Mouse (Mus musculus): ENCODE results near the gene Il2rb.
A peak's percentile ranks its signal among the peaks of the same experiment; 100 is the strongest.

Gene Il2rb

DNA sequence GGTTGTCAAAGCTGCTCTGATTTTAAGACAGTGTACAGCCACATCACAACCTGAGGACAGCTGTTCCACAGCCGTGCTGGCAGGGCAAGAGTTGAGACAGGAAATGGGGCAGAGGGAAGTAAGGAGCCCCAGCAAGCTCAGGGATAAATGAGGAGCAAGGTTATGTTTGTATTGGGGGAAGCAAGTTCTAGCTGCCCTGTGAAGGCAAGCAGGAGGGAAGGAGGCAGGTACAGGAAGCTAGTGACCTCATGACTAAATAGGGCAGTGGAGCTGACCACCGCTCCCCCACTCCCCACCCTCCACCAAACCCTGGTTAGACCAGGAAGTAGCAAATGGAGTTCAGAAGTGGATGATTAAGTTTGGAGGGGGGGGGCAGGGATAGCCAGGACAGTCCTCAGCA is 14.1 kb downstream of the Il2rb start:
- DNase-seq: no peak

DNA sequence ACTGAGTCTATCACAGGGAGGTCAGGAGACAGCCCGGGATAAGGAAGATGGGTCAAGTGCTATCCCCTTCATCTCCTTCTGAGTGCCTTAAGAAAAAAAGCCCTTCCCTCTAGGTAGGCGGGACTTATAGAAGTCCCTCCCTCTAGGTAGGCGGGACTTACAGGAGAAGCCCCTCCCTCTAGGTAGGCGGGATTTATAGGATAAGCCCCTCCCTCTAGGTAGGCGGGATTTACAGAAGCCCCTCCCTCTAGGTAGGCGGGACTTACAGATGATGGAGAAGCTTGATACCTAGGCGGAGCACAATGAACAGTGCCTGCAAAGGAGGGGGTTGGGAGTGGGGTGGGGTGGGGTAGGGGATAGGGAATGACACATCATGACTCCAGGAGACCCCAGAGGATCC is 15.0 kb downstream of the Il2rb start:
- no peak for DNase-seq

DNA sequence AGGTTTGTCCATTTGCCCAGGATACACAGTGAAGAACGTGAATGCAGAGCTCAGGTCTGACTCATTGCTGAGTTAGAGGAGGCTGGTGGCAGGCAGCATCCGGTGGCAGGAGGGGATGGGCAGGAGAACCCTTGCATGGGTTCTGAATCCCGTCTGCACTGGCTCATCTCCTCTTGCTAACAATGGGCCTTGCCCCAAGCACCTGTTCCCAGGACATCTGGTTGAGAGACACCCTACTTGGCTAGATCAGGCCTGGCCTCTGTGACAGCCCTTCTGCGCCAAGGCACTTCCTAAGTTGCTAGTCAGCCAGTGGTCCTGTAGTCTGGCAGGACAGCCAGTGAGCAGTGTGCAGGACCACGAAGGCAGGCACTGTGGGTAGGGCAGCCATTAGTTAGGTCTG is 15.6 kb downstream of the Il2rb start:
- no peak for DNase-seq

DNA sequence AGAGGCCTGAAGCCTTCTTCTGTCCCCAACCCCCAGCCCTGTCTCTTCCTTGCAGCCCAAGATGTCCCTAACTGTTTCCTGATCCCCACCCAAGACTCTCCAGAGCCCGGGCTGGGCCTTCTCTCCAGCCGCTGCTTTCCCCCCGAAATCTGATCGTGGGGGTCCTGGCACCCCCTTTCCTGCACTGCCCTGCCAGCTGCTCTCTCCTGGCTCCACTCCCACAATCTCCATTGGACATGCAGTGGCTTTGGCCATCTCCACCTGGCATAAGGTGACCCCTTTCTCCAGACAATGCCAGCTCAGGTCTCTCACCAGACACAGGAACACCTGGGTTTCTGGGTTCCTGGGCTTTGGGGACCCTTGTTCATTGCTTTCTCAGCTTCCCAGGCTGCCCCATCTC is 17.0 kb downstream of the Il2rb start:
- DNase-seq: no peak

DNA sequence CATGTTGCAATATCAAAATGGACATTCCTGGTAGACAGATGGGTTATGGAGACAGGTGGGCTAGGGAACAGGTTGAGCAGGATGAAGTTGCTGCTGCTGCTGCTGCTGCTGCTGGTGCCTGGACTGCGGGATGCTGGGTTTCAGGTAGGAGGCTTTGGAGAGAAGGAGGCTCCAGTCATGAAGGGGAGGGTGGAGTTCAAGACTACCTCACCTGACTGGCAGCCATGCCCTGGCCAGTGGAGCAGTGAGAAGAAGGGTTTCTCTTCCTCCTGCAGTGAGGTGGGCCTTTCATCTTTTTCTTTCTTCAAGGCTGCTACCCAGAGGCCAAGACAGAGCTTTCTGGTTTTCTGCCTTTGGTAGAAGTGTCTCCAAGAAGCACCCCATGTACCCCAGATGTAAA is 18.2 kb downstream of the Il2rb start:
- no peak for DNase-seq

DNA sequence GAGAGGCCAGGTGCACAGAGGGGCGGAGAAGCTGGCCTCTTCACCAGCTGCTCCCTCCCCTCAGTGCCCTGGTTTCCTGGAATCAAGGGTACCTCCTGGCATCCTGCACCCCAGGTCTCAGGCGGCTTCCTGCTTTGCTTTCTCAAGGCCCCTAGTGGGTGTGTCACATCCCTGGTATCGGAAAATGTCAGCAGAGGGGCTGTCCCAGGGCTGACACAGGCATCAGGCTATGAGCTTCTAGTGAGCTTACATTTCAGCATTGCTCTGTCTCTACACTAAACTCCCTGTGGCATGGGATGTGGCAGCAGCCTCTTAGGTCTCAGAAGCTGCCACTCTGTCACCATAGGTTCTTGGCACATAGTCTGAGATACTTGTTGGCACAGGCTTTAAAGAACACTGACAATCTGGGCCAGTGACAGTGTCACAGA is 19.5 kb downstream of the Il2rb start:
- DNase-seq: no peak

DNA sequence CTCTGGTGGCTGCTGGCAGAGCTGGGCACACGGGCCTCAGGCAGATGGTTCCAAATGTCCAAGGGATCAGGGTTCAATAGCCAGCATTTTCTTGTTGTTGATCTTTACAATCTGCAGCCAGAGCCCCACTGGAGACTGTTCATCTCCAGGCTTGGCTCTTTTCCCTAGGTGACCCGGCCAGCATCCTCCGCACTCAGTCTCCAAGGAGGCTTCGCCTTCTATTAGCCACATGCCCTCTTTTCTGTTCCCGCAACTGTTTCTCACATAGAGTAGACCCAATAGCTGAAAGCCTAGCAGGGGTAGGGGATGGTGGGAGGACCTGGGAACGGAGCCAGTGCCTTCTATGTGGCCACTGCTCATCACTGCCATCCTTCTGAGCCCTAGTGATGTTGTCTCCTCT is 21.6 kb downstream of the Il2rb start:
- no peak for DNase-seq

DNA sequence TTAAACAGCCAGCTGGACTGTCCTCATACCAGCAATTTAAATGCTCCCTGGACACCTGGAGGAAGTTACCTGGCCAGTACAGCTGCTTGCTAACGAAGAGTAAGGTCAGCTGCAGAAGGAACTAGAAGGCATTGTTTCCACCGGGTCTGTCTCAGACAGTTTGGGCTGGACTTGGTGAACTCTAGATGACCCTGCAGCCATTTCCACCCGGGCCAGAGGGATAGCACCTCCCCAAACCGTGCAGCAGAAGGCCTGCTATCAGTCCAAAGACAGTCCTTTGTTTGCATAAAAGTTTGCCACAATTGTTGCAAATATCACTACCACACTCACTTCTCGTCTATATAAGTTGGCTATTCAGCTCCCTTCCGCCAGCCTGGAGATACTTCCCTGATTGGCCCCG is 23.2 kb downstream of the Il2rb start:
- DNase-seq: no peak

DNA sequence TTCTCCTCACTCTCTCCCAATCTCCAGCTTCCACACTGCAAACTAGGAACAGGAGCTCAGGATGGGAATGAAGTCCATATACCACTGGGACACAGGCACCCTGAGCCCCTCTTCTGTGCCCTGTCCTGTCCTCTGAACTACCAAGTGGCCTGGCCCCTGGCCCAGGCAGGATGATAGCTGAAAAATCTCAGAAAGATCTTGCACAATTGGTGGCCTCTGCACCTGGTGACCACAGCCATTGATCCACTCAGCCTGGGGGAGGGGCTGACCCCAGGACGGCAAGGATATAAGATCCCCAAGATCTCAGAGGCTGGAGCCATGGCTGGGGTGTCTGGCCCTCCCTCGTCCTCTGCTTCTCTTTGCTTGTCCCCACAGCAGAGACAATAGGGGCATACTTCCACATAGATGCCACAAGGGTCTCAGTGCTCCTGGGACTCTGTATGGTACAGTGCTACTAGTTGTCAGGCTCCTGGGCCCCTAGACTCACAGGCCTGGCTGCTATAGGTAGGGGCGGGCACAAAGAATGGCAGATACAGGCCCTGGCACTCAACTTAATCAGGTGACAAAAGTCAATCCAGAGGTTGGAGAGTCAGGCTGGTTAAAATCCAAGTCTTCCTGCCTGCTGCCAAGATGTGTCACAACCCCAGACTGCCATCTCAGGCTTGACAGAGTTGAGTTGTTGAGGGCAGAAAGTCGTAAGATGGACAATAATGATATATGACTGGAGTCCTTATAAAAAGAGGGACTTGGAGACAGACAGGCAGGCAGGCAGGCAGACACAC is 24.4 kb downstream of the Il2rb start:
- DNase-seq: no peak

DNA sequence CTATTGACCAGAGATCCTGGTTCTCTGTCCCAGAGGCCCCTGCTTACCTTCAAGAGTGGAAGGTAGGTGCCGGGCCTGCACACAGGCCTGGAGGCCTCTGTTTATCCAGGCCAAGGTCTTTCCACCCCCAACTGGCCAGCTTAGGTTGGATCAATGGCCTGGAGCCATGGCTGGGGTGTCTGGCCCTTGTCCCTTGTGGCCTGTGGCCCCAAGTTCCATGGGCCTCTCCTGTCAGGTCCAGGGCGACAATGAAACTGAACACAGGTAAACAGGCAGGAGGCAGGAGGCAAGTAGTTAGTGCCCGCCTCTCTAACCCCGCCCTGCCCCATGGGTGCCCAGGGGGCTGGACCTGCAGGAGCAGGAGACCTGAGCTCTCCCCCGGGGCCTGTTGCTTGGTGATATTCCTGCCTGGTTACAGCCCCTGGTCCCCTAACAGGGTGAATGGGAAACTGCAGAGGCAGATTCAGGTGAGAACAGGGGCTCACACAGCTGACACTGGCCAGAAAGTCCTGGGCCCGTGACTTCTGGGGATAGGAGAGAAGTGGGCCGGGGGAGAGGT is 26.6 kb downstream of the Il2rb start, which contains the start of gene Tmprss6:
Gene Tmprss6, minus strand, starts transcription at position 256 of the 559 bp plus-strand sequence.
- DNase-seq: no peak

DNA sequence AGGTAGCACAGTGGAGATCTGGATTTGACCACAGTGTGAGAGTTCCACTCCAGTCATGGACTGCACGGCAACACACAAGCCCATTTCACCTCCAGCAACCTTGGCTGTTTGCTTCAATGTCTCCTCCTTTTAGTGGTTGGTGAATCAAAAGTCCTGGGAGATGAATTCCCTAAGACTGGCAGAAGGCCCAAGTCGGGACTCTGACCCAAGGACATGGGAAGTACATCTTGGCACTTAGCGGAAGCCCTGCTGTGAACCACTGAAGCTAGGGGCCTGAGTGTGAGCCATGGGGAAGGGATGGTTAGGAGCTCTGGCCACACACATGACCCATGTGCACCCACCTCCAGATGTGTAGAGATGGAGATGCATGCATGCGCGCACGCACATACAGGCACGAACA is 27.5 kb downstream of the Il2rb start:
- no peak for DNase-seq

DNA sequence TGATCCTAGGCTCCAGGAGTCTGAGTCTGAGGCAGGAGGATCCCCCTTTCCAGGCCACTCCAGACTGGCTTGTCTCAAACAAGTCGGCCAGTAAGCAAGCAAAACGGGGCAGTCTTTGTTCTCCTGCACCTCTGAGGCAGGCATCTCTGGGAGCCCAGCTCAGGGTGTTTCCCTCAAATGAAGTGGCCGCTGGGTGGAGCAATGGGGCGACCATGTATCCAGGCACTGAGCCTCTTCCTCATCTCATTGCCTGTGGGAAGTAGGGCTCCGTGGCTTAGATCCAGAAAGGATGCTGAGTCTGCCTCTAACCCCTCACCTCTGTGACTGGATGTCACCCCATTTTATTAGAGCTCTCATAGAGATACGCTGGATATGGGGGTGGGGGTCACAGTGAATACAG is 28.3 kb downstream of the Il2rb start:
- no peak for DNase-seq

DNA sequence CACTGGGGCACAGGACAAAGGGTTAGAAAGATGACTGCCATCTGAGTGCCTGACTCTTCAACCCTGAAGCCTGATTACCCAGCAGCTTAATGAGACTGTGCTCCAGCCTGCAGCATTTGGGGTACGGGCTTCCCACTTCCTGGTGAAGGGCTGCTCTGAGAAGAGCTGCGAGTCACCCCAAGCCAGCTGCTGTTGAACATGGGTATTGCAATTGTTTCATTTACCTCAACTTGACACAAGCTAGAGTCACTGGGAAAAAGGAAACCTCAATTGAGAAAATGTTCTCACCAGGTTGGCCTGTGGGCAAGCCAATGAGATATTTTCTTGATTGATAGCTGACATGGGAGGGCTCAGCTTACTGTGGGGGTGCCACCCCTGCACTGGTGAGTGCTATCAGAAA is 32.1 kb downstream of the Il2rb start:
- DNase-seq: no peak

DNA sequence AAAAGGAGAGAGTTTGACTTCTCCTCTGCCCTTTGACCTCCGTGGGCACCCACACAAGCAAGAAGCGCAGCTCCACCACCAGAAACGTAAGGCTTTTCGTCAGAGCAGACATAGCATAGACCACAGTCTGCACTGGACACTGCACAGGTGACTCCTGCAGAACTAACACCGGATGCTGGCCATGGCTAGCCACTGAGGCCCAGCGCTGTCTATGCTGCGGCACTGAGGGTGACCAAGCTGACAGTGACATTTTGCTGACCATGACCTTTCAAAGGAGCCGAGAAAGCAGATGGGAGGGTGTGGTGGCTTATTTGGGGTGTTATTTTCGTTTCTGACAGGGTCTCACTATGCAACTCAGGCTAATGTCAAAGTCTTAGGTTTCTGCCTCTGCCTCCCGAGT is 37.9 kb downstream of the Il2rb start:
- DNase-seq: no peak

DNA sequence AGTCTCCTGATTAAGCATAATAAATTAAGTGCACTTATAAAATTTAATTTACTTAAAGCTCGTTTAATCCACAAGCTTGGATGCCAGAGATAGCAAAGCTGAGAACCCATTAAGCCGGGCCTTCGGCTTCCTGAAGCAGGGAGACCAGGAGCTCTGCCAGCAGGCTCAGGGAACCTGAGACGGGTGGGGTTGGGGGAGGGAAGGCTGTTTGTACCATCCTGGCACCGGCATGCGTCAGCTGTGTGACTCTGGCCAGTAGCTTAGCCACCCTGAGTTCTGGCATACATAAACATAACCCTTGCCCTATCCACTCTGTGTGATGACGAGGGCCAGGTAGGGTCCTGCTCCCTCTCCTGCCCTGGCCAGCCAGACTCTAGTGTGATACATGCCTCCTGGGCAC is 39.0 kb downstream of the Il2rb start:
- no peak for DNase-seq

DNA sequence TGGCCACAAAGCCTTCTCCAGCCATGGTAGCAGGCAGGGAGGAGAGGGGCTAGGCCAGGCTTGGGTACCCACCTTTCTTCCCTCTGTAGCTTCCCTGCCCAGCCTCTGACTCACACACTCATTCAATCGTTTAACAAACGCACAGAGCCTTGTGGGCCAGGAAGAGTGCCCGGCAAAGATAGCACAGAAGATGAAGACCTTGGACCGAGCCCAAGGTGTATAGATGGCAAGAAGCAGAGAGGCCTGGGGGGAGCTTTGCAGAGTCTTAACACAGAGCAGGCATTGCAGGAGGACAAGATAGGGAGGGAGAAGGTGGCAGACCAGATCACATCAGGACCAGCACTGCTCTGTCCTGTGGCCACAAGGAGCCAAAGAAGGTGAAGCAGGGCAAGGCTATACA is 39.9 kb downstream of the Il2rb start:
- DNase-seq: no peak

DNA sequence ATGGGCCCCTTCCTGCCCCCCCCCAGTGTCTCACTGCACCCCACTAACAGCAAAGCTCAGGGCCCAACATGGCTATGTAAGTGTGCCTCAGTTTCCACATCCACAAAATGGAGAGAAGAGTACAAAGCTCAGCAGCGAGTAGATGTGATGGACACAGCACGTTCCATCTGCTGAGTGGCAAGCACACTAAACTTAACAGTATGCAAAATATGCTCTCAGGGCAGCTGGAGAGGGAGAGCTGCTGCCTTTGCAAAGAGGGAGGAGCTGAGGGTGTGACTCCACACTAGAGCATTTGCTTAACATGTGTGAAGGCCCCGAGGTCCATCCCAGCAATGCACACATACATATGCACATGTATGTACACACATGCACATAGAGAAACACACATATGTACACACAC is 42.1 kb downstream of the Il2rb start:
- no peak for DNase-seq

DNA sequence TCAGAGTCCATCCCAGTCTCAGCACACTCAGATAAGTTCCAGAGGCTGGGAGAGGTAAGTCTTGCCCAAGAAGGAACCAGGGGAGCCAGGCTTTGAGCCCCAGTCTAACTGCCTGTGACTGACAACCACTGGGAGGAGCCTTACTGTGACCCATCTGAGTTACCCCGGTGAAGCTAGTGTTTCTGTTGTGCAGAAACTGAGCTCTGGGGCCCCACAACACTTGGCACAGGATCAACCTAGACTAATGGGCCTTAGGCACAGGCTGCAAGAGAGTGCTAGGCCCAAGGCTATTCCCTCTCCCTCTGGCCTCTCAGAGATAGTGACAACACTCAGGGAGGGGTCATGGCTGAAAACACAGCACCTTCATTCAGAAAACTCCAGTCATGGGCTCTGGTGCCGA is 43.9 kb downstream of the Il2rb start:
- no peak for DNase-seq

DNA sequence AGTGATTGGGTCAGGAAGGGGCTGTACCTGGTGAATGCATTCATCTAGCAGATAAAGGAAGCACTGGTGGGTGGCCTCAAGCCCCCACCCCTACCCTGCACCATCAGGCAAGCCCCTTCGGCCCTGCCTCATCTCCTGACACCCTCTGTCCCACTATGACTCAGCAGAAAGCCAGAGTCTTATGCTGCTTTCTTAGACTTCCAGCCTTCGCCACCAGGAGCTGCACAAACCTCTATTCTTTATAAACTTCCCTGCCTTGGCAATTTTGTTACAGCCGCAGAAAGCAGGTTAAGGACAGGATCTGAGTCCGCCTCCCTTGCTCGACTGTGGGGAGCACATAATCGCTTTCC is 44.7 kb downstream of the Il2rb start:
- DNase-seq: no peak

DNA sequence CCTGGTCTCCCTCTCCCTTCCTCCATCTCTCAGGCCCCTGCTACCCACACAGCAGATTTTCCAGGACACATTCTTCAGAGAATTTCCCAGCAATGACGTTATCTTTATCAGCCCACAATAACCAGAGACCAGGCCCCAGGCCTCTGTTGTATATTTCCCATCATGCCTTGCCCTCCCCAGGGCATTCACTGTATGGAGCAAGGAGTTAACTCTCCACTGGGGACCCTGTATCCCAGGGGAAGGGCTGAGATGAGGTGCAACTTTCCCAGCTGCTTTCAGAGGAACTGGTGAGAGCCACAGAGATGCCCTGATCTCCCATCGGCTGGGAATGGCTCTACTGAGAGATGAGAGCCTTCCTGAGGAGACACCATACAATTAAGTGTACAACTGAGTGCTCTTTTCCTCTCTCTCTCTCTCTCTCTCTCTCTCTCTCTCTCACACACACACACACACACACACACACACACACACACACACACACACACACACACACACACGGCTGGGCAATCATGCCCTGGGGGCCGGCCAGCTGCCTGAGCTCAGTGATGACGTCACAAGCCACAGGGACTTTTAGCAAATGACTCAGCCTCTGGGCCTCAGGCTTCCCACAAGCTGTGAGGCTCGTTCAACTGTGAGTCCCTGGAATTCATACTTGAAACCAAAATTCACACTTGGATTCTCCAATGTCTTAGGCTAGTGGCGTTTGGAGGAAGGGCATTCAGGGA is 45.2 kb downstream of the Il2rb start:
- DNase-seq: no peak

DNA sequence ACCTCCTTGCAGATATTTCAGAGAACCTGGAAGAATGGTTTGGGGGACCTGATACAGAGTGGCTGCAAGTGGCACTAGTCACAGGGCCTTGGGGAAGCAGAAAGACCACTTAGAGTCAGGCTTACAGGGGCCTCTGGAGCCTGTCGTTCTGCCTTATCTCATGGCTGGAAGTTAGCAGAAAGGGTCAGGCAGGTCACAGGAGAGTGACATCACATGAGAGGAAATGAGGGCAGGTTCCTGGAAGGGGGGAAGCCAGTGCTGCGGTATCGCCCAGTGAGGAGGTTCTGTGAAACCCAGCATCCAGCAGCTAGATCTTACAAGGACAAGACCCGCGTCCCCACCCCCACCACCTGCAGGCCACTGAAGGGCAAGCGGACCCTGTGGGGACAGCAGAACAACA is 45.9 kb downstream of the Il2rb start:
- DNase-seq: no peak

DNA sequence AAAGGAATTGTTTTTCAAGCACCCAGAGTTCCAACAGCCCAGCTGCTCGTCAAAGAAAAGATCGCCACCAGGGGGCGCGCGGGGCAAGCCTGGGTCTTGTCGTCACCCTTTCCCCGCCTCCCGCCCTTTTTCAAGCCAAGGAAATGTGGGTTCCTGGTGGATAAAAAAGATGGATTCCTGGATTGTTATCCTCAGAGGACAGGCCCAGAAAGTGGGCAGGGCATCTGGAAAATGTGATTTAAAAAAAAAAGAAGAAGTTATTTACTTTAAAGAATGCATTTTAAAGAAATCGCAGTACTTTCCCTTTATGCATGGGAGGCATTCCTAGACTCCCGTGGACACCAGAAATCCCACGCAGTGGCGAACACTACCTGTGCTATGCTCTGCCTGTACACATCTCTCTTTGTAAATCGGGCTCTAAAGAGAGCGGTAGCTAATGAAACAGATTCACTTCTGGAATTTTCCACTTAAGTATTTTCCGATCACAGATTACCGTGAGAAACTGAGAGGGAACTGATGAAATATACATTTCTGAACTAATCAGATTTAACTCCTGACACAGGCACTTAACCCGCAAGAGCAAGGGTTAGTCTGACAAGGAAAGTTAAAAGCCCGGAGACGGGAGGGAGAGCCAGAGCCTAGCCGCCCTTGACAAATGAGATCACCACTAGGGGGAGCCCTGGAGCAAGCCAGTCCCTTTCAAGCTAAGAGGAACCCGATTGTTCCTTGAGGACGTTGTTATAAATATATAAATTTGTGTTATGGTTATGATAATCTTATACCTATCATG is 47.1 kb downstream of the Il2rb start:
- peak; percentile 91 for DNase-seq

DNA sequence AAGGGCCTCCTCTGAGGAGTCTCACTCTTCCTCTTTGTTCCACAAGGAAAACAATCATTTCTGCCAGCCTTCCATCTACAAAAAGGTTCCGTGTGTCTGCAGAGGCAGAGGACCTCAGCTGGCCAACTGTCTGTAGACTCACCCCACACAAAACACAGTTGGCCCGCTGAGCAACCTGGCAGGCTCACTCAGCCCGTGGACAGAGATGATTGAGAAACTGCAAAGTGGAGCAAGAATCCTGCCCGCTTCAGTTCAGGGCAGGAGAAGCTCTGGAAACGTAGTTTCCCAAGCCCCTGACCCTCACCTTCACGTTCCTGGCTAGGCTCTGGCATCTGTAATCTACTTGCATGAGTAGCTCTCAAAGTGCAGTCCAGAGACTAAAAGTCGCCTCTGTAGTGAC is 48.0 kb downstream of the Il2rb start:
- no peak for DNase-seq

DNA sequence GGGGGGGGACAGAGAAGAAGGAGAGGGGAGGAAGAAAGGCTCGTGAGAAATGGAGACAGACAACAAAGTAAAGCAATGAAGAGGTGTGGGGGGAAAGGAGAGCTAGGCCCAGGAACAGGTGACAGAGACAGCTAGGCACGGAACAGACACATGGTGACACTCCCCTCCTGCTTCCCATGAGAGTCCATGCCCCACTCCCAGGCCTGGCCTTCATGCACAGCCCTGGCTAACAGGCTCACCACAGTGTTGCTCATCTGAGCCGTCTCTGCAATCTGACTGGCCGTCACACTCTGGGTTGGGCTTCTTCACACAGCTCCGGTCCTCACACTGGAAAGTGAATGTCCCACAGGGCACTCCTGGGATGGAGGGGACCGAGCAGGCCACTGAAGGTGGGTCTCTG is 51.2 kb downstream of the Il2rb start:
- no peak for DNase-seq
